Mouse (Mus musculus) intestine, embryonic 16.5 days (tissue): ENCODE measurements at regions not wholly inside any gene's neighbourhood (a gene's known extent, or its start where the extent isn't known, plus 50 kb on each side); places are given as distances from the start of the nearest gene placed in this dataset.

Source experiments
- ATAC-seq: fragments of 200-750 bp; cut with Nextera tagmentation; 2 replicates; pipeline ENCODE4 v1.8.0; 2017; ENCODE audit warnings: moderate TSS enrichment, moderate library complexity
- H3K27ac ChIP-seq: fragments of 300-500 bp; sonication (generic); 2 replicates; pipeline ENCODE4 v1.5.1; 2014; ENCODE audit warnings: mild to moderate bottlenecking, low read length
- H3K27me3 ChIP-seq: fragments of 300-500 bp; sonication (generic); replicated peaks from 2 replicates; pipeline ENCODE4 v1.6.1; 2014; ENCODE audit warnings: low read length, control low read depth, mixed read lengths; ENCODE audit not compliant: control insufficient read depth, insufficient read depth
- H3K36me3 ChIP-seq: fragments of 300-500 bp; sonication (generic); 2 replicates; pipeline ENCODE4 v1.6.1; 2014; ENCODE audit warnings: low read length, control low read depth; ENCODE audit not compliant: control insufficient read depth, insufficient read depth
- H3K4me1 ChIP-seq: fragments of 300-500 bp; sonication (generic); 2 replicates; pipeline ENCODE4 v1.6.1; 2014; ENCODE audit warnings: low read length, control low read depth, mixed read lengths; ENCODE audit not compliant: control insufficient read depth, insufficient read depth
- H3K4me2 ChIP-seq: fragments of 300-500 bp; sonication (generic); 2 replicates; pipeline ENCODE4 v1.6.1; 2014; ENCODE audit warnings: low read depth, low read length, control low read depth
- H3K4me3 ChIP-seq: fragments of 300-500 bp; sonication (generic); 2 replicates; pipeline ENCODE4 v1.5.1; 2014; ENCODE audit warnings: mild to moderate bottlenecking, low read length
- H3K9ac ChIP-seq: fragments of 300-500 bp; sonication (generic); 2 replicates; pipeline ENCODE4 v1.6.1; 2014; ENCODE audit warnings: low read depth, low read length
- H3K9me3 ChIP-seq: fragments of 300-500 bp; sonication (generic); 2 replicates; pipeline ENCODE4 v1.6.1; 2016; ENCODE audit warnings: low read length, control low read depth; ENCODE audit not compliant: control insufficient read depth
- WGBS: fragments of 180-500 bp; shearing (Covaris S2); extraction: QIAGEN DNeasy Blood & Tissue Kit; methylation state at CpG from one replicate; pipeline ENCODE4 v1.1.7; 2014; 5-methylcytosine and 5-hydroxymethylcytosine counted together

GRCm38 (mm10) chr2:105521841-105522240 lies 122.7 kb upstream of the Rcn1 start:
- Histone ChIP-seq H3K27me3 (no peaks in the 10 kb centered on the region), H3K4me2 (no peak overlapping the region), H3K4me3 (no peak overlapping the region), H3K9ac (no peak overlapping the region), H3K4me1 (no peaks in the 10 kb centered on the region), H3K36me3 (no peaks in the 10 kb centered on the region), H3K27ac (no peak overlapping the region), H3K9me3 (no peaks in the 10 kb centered on the region)
- WGBS: 30% methylated on average over 4 of the region's 4 CpGs
- ATAC-seq: no peak

- WGBS: 8% methylated on average over 5 of the region's 5 CpGs
- Histone ChIP-seq H3K9ac (no peak overlapping the region), H3K4me2 (no peak overlapping the region), H3K9me3 (no peaks in the 10 kb centered on the region), H3K27me3 (no peaks in the 10 kb centered on the region), H3K4me1 (no peaks in the 10 kb centered on the region), H3K27ac (no peak overlapping the region), H3K36me3 (no peaks in the 10 kb centered on the region), H3K4me3 (no peak overlapping the region)
- no peak for ATAC-seq
Measured at GRCm38 (mm10) chr2:105523297-105523802, 124.2 kb upstream of the Rcn1 start.

- no peaks in the 10 kb centered on the region for H3K9me3 ChIP-seq
- H3K36me3 ChIP-seq: no peaks in the 10 kb centered on the region
- H3K27me3 ChIP-seq: no peaks in the 10 kb centered on the region
- no peak overlapping the region for H3K4me3 ChIP-seq
- H3K4me1 ChIP-seq: no peaks in the 10 kb centered on the region
- no peak overlapping the region for H3K27ac ChIP-seq
- no peak overlapping the region for H3K4me2 ChIP-seq
- ATAC-seq: no peak
- WGBS: 71% methylated on average over 7 of the region's 7 CpGs
- H3K9ac ChIP-seq: no peak overlapping the region
Measured at GRCm38 (mm10) chr2:105525111-105525610, 126.0 kb upstream of the Rcn1 start.

- 86% methylated on average over 8 of the region's 8 CpGs for WGBS
- no peaks in the 10 kb centered on the region for H3K9me3 ChIP-seq
- H3K9ac ChIP-seq: no peak overlapping the region
- no peaks in the 10 kb centered on the region for H3K4me1 ChIP-seq
- no peak for ATAC-seq
- no peaks in the 10 kb centered on the region for H3K36me3 ChIP-seq
- H3K27me3 ChIP-seq: no peaks in the 10 kb centered on the region
- no peak overlapping the region for H3K27ac ChIP-seq
- H3K4me2 ChIP-seq: no peak overlapping the region
- H3K4me3 ChIP-seq: no peak overlapping the region
Measured at GRCm38 (mm10) chr2:105528535-105528934, 129.4 kb upstream of the Rcn1 start.

- WGBS: 74% methylated on average over 13 of the region's 13 CpGs
Measured at GRCm38 (mm10) chr2:105544099-105544498, 124.6 kb upstream of the Pax6 start.

GRCm38 (mm10) chr2:105552092-105552491 lies 116.6 kb upstream of the Pax6 start:
- Histone ChIP-seq H3K9ac (no peak overlapping the region), H3K36me3 (no peaks in the 10 kb centered on the region), H3K4me2 (no peak overlapping the region), H3K27me3 (no peaks in the 10 kb centered on the region), H3K4me3 (no peak overlapping the region), H3K9me3 (no peaks in the 10 kb centered on the region), H3K27ac (no peak overlapping the region), H3K4me1 (no peaks in the 10 kb centered on the region)
- ATAC-seq: no peak
- WGBS: 43% methylated on average over 2 of the region's 2 CpGs

More at GRCm38 (mm10) chr2:105544099-105544498, 124.6 kb upstream of the Pax6 start:
- Histone ChIP-seq H3K27ac (no peak overlapping the region), H3K36me3 (no peaks in the 10 kb centered on the region), H3K9me3 (no peaks in the 10 kb centered on the region), H3K27me3 (no peaks in the 10 kb centered on the region), H3K4me2 (no peak overlapping the region), H3K4me3 (no peak overlapping the region), H3K4me1 (no peaks in the 10 kb centered on the region), H3K9ac (no peak overlapping the region)
- no peak for ATAC-seq

- no peaks in the 10 kb centered on the region for H3K36me3 ChIP-seq
- WGBS: 36% methylated on average over 2 of the region's 2 CpGs
- no peaks in the 10 kb centered on the region for H3K4me1 ChIP-seq
- no peak overlapping the region for H3K4me3 ChIP-seq
- no peak overlapping the region for H3K27ac ChIP-seq
- H3K27me3 ChIP-seq: no peaks in the 10 kb centered on the region
- no peak for ATAC-seq
- H3K9me3 ChIP-seq: no peaks in the 10 kb centered on the region
- no peak overlapping the region for H3K4me2 ChIP-seq
- no peak overlapping the region for H3K9ac ChIP-seq
Measured at GRCm38 (mm10) chr2:105586782-105587181, 81.9 kb upstream of the Pax6 start.

- Histone ChIP-seq H3K4me2 (no peak overlapping the region), H3K4me1 (no peaks in the 10 kb centered on the region), H3K27ac (no peak overlapping the region), H3K4me3 (no peak overlapping the region), H3K27me3 (no peaks in the 10 kb centered on the region), H3K9ac (no peak overlapping the region), H3K36me3 (no peaks in the 10 kb centered on the region), H3K9me3 (no peaks in the 10 kb centered on the region)
- WGBS: 80% methylated on average over 2 of the region's 2 CpGs
- ATAC-seq: no peak
Measured at GRCm38 (mm10) chr2:105594131-105594530, 74.6 kb upstream of the Pax6 start.

GRCm38 (mm10) chr2:105604553-105605116 lies 64.1 kb upstream of the Pax6 start:
- Histone ChIP-seq H3K4me2 (no peak overlapping the region), H3K27ac (no peak overlapping the region), H3K36me3 (no peaks in the 10 kb centered on the region), H3K4me3 (no peak overlapping the region), H3K27me3 (no peaks in the 10 kb centered on the region), H3K4me1 (no peaks in the 10 kb centered on the region), H3K9ac (no peak overlapping the region), H3K9me3 (no peaks in the 10 kb centered on the region)
- no peak for ATAC-seq
- 36% methylated on average over 11 of the region's 11 CpGs for WGBS
